10 mouse cellular contexts compared by ENCODE assay signal in the genomic region with DNA sequence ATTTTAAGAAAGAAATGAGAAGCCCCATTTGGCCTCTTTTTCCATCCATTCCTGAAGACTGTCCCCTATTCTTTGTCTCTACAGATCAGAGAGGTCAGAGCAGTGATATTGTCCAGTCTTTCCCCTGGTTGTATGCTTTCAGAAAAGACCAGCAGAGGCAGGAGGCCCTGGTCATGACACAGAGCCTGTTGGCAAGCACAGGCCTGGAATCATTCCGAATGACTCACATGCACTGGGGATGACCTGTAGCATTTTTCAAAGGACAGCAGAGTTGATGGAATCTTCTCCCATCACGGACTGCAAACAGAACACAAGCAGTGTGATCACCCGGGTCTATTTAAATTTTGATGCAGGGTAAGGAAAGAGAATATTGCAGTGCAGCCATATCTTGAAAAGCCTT. TPM values are rescaled to one million over a fixed set of nuclear protein-coding genes. Genes with fewer than 3 reads are reported as not detected.
DNase-seq lines count a peak whose midpoint lies in the region; ATAC-seq and TF ChIP-seq lines count a peak whose summit lies in the region.
"Had no signal": no experiment of that assay in that cellular context is flagged by ENCODE, and none has a peak within 500 bp of the region (broad histone marks: within the 10 kb centered on the region; RNA-seq: fewer than 3 reads in every experiment).

No protein-coding gene starts in this region.

- peak; percentile 64 for DNase-seq in lung, postnatal 10 days
- DNase-seq in lung, adult 2 months = no peak
- peak; percentile 46 to 56 for DNase-seq in adrenal gland, adult 18-20 months (ENCODE audit: low spot score in 2 of 2)
- DNase-seq in heart, adult 2 months = peak; percentile 58 to 68
- DNase-seq in kidney, postnatal 25 days = peak; percentile 42 to 51
- no peak for DNase-seq in right cerebral cortex, postnatal 10 days (ENCODE audit: low spot score in 2 of 2)
- DNase-seq: lung, embryonic 14.5 days had no signal

- no peaks in the 10 kb centered on the region for H3K79me2 ChIP-seq in heart, adult 2 months (replicated peaks; ENCODE audit: control insufficient read depth, insufficient read depth, low read length)

- ATAC-seq in erythroid progenitor cell, adult 5-6 weeks (replicated peaks; ENCODE audit: low FRiP score, poor library complexity, severe bottlenecking) = no peak
- no peak for ATAC-seq in erythroblast, adult 5-6 weeks (replicated peaks; ENCODE audit: low FRiP score, poor library complexity, severe bottlenecking)
- ATAC-seq: intestine, postnatal 0 days had no signal

- TF ChIP-seq POLR2A in lung, adult 2 months (IDR thresholded peaks at IDR 0.05; ENCODE audit: borderline replicate concordance, extremely low read depth, low read depth, low read length) = no peak
- no peak for TF ChIP-seq POLR2A in heart, adult 2 months (IDR thresholded peaks at IDR 0.05; ENCODE audit: insufficient read depth, low read depth, low read length)

- no peak overlapping the region for H3K4me3 ChIP-seq in lung, adult 2 months (replicated peaks; ENCODE audit: extremely low read depth, low read depth, low read length)
- H3K4me3 ChIP-seq in heart, adult 2 months = no peak overlapping the region

- intact Hi-C loops in heart, adult 2 months (cut with DNase I) = no loop called here

- no peak for TF ChIP-seq EP300 in heart, adult 2 months (IDR thresholded peaks at IDR 0.05; ENCODE audit: insufficient read depth, low read depth, low read length)

- no peaks in the 10 kb centered on the region; the same call in 1 of the 2 replicates for H3K4me1 ChIP-seq in lung, adult 2 months (ENCODE audit: control insufficient read depth, insufficient read depth, low read length)
- H3K4me1 ChIP-seq in heart, adult 2 months (ENCODE audit: control insufficient read depth, insufficient read depth, low read length) = peaks cover 7% of the 10 kb centered on the region

- H3K27ac ChIP-seq in heart, adult 2 months = no peak overlapping the region

- 36% methylated on average over 3 of the region's 3 CpGs for WGBS in lung, adult 2 months
- WGBS in heart, adult 2 months = 36% methylated on average over 3 of the region's 3 CpGs

- H3K27me3 ChIP-seq in heart, adult 2 months (ENCODE audit: control insufficient read depth, insufficient read depth, low read length) = no peaks in the 10 kb centered on the region

- TF ChIP-seq CTCF in lung, adult 2 months (IDR thresholded peaks at IDR 0.05; ENCODE audit: insufficient read depth, low read length) = no peak
- 0 out of 2 replicates have a peak, but pooled peaks have one; percentile 2 for TF ChIP-seq CTCF in heart, adult 2 months (IDR thresholded peaks at IDR 0.05)

- H3K9ac ChIP-seq in heart, adult 2 months (ENCODE audit: low read depth, low read length) = no peak overlapping the region
- H3K9ac ChIP-seq: lung, embryonic 14.5 days had no signal

- peaks cover 4% of the 10 kb centered on the region for H3K36me3 ChIP-seq in heart, adult 2 months (ENCODE audit: control insufficient read depth, insufficient read depth, low read length)

RNA-seq across cellular contexts. Expression of a gene that starts 50.2 kb away (rescaled TPM):
- 15.6 and 19.6 TPM in 2 replicates for polyA plus RNA-seq in lung, adult 2 months (2012; rRNA removed)
- total RNA-seq in adrenal gland, adult 18-20 months (2021) = 10 to 100 TPM; 17.9 TPM
- total RNA-seq in heart, adult 2 months (2021) = 1 to 10 TPM; 6.4 to 8.7 TPM
- polyA plus RNA-seq in heart, adult 2 months (2012; rRNA removed) = 9.0 and 13.1 TPM in 2 replicates
- total RNA-seq in erythroid progenitor cell, adult 5-6 weeks (2015; ENCODE audit: low replicate concordance) = 55.9 and 62.0 TPM in 2 replicates
- 21.4 and 37.2 TPM in 2 replicates for total RNA-seq in erythroid progenitor cell, adult 5-6 weeks (2017; ENCODE audit: low replicate concordance)
- total RNA-seq in erythroblast, adult 5-6 weeks (2015; ENCODE audit: low replicate concordance) = 10.7 and 19.6 TPM in 2 replicates
- 9.6 and 23.8 TPM in 2 replicates for total RNA-seq in erythroblast, adult 5-6 weeks (2017; ENCODE audit: low replicate concordance)

RNA-seq across cellular contexts. Expression of a gene that starts 58.6 kb away (rescaled TPM):
- polyA plus RNA-seq in lung, adult 2 months (2012; rRNA removed) = 10.3 and 10.7 TPM in 2 replicates
- total RNA-seq in adrenal gland, adult 18-20 months (2021) = 10 to 100 TPM; 29.7 to 30.4 TPM
- total RNA-seq in heart, adult 2 months (2021) = 10 to 100 TPM; 22.0 to 24.0 TPM
- polyA plus RNA-seq in heart, adult 2 months (2012; rRNA removed) = 8.0 and 12.5 TPM in 2 replicates
- total RNA-seq in erythroid progenitor cell, adult 5-6 weeks (2015; ENCODE audit: low replicate concordance) = 3.6 and 9.6 TPM in 2 replicates
- 7.1 and 11.0 TPM in 2 replicates for total RNA-seq in erythroid progenitor cell, adult 5-6 weeks (2017; ENCODE audit: low replicate concordance)
- 3.1 and 5.6 TPM in 2 replicates for total RNA-seq in erythroblast, adult 5-6 weeks (2015; ENCODE audit: low replicate concordance)
- total RNA-seq in erythroblast, adult 5-6 weeks (2017; ENCODE audit: low replicate concordance) = 4.5 and 5.3 TPM in 2 replicates

Comparison
In these comparisons a context has a peak if more than half of its experiments do, and no peak if none do; other contexts are left out.
1. DNase-seq: peak in lung, postnatal 10 days (single experiment), adrenal gland, adult 18-20 months (2 of 2), heart, adult 2 months (2 of 2) and kidney, postnatal 25 days (2 of 2); none in lung, adult 2 months (single experiment) and right cerebral cortex, postnatal 10 days (0 of 2).